Mouse (Mus musculus) liver, embryonic 11.5 days (tissue): ENCODE results near the gene Rfx4. TPM values are rescaled to one million over a fixed set of nuclear protein-coding genes. Genes with fewer than 3 reads are reported as not detected.

ENCODE experiments used
- ATAC-seq: fragments of 200-750 bp; cut with Nextera tagmentation; replicated peaks from 2 replicates; pipeline ENCODE4 v1.8.0; 2017; ENCODE audit warnings: moderate number of reproducible peaks, mild to moderate bottlenecking, moderate TSS enrichment, moderate library complexity; ENCODE audit not compliant: low FRiP score
- DNase-seq: peaks from one replicate; pipeline ENCODE4 v3.0.0-alpha.2; 2017; ENCODE audit warnings: low spot score
- H3K27ac ChIP-seq: fragments of 300-500 bp; sonication (generic); 2 replicates; pipeline ENCODE4 v1.5.1; 2014; ENCODE audit warnings: mild to moderate bottlenecking, low read depth, low read length, control low read depth
- H3K27me3 ChIP-seq: fragments of 300-500 bp; sonication (generic); replicated peaks from 2 replicates; pipeline ENCODE4 v1.6.1; 2014; ENCODE audit warnings: low read length, mixed read lengths; ENCODE audit not compliant: control insufficient read depth, insufficient read depth
- H3K36me3 ChIP-seq: fragments of 300-500 bp; sonication (generic); 2 replicates; pipeline ENCODE4 v1.6.1; 2014; ENCODE audit warnings: mild to moderate bottlenecking, low read length, moderate library complexity, mixed read lengths; ENCODE audit not compliant: control insufficient read depth, insufficient read depth
- H3K4me1 ChIP-seq: fragments of 300-500 bp; sonication (generic); replicated peaks from 2 replicates; pipeline ENCODE4 v1.6.1; 2014; ENCODE audit warnings: low read length, mixed read lengths; ENCODE audit not compliant: control insufficient read depth, insufficient read depth
- H3K4me2 ChIP-seq: fragments of 300-500 bp; sonication (generic); 2 replicates; pipeline ENCODE4 v1.6.1; 2014; ENCODE audit warnings: mild to moderate bottlenecking, control low read depth, moderate library complexity
- H3K4me3 ChIP-seq: fragments of 300-500 bp; sonication (generic); 2 replicates; pipeline ENCODE4 v1.5.1; 2014; ENCODE audit warnings: low read depth, low read length, control low read depth
- H3K9ac ChIP-seq: fragments of 300-500 bp; sonication (generic); 2 replicates; pipeline ENCODE4 v1.6.1; 2014; ENCODE audit warnings: low read depth, low read length, control low read depth
- H3K9me3 ChIP-seq: fragments of 300-500 bp; sonication (generic); 2 replicates; pipeline ENCODE4 v1.6.1; 2016; ENCODE audit warnings: low read length, inconsistent platforms, mixed read lengths; ENCODE audit not compliant: control insufficient read depth
- WGBS: fragments of 180-500 bp; shearing (Covaris S2); extraction: QIAGEN DNeasy Blood & Tissue Kit; methylation state at CpG from one replicate; pipeline ENCODE4 v1.1.7; 2014; 5-methylcytosine and 5-hydroxymethylcytosine counted together
- polyA plus RNA-seq: library from polyadenylated mRNA; unstranded; fragments of >200 nt; fragmentation: Nextera tagmentation; extraction: Ambion mirVana; gene quantifications from 2 replicates; pipeline ENCODE4 v1.2.1, GENCODE M21; 2014

Rfx4 gene
- polyA plus RNA-seq, 1 experiment from 2014 or later = not detected

- ATAC-seq (no peak), DNase-seq (no peak)
- no peaks in the 10 kb centered on the region for H3K4me1 ChIP-seq
- H3K4me2 ChIP-seq = no peak overlapping the region
- H3K9me3 ChIP-seq = no peaks in the 10 kb centered on the region
- 87% methylated on average over 3 of the region's 3 CpGs for WGBS
- H3K36me3 ChIP-seq = no peaks in the 10 kb centered on the region
- H3K4me3 ChIP-seq = no peak overlapping the region
- no peak overlapping the region for H3K27ac ChIP-seq
- no peak overlapping the region for H3K9ac ChIP-seq
- no peaks in the 10 kb centered on the region for H3K27me3 ChIP-seq
These were observed 35.3 kb downstream of the Rfx4 start for GRCm38 (mm10) chr10:84791181-84791580.

GRCm38 (mm10) chr10:84801521-84801920 lies 45.7 kb downstream of the Rfx4 start:
- no peak overlapping the region for H3K4me2 ChIP-seq
- H3K4me3 ChIP-seq = no peak overlapping the region
- ATAC-seq (peak; percentile 64), DNase-seq (no peak)
- H3K9ac ChIP-seq = no peak overlapping the region
- no peak overlapping the region for H3K27ac ChIP-seq
- 32% methylated on average over 6 of the region's 6 CpGs for WGBS
- no peaks in the 10 kb centered on the region for H3K27me3 ChIP-seq
- H3K9me3 ChIP-seq = no peaks in the 10 kb centered on the region
- no peaks in the 10 kb centered on the region for H3K36me3 ChIP-seq
- peaks cover 3% of the 10 kb centered on the region; the same call in 1 of the 2 replicates for H3K4me1 ChIP-seq

GRCm38 (mm10) chr10:84803216-84803844 lies 47.5 kb downstream of the Rfx4 start:
- Histone ChIP-seq H3K4me3 (no peak overlapping the region), H3K27ac (no peak overlapping the region)
- 72% methylated on average over 13 of the region's 13 CpGs for WGBS

GRCm38 (mm10) chr10:84805576-84805975 lies 49.7 kb downstream of the Rfx4 start:
- WGBS = 57% methylated on average over 3 of the region's 3 CpGs
- Histone ChIP-seq H3K27me3 (no peaks in the 10 kb centered on the region), H3K4me2 (no peak overlapping the region), H3K9ac (no peak overlapping the region), H3K36me3 (no peaks in the 10 kb centered on the region), H3K4me1 (peaks cover 3% of the 10 kb centered on the region; the same call in 1 of the 2 replicates), H3K27ac (no peak overlapping the region), H3K4me3 (no peak overlapping the region), H3K9me3 (no peaks in the 10 kb centered on the region)
- DNase-seq (no peak), ATAC-seq (no peak)

More at GRCm38 (mm10) chr10:84803216-84803844, 47.5 kb downstream of the Rfx4 start:
- DNase-seq (no peak), ATAC-seq (no peak)
- Histone ChIP-seq H3K27me3 (no peaks in the 10 kb centered on the region), H3K4me1 (peaks cover 3% of the 10 kb centered on the region; the same call in 1 of the 2 replicates), H3K4me2 (no peak overlapping the region), H3K36me3 (no peaks in the 10 kb centered on the region), H3K9ac (no peak overlapping the region), H3K9me3 (no peaks in the 10 kb centered on the region)

GRCm38 (mm10) chr10:84807206-84807605 lies 51.3 kb downstream of the Rfx4 start:
- DNase-seq (no peak), ATAC-seq (no peak)
- H3K36me3 ChIP-seq = no peaks in the 10 kb centered on the region
- H3K9ac ChIP-seq = no peak overlapping the region
- H3K4me2 ChIP-seq = no peak overlapping the region
- no peaks in the 10 kb centered on the region for H3K4me1 ChIP-seq
- H3K4me3 ChIP-seq = no peak overlapping the region
- H3K9me3 ChIP-seq = no peaks in the 10 kb centered on the region
- H3K27me3 ChIP-seq = no peaks in the 10 kb centered on the region
- 84% methylated on average over 9 of the region's 9 CpGs for WGBS
- H3K27ac ChIP-seq = no peak overlapping the region

GRCm38 (mm10) chr10:84810030-84810849 lies 54.4 kb downstream of the Rfx4 start:
- no peak overlapping the region for H3K9ac ChIP-seq
- no peak overlapping the region for H3K27ac ChIP-seq
- no peaks in the 10 kb centered on the region for H3K9me3 ChIP-seq
- WGBS = 76% methylated on average over 8 of the region's 8 CpGs
- H3K27me3 ChIP-seq = no peaks in the 10 kb centered on the region
- no peaks in the 10 kb centered on the region for H3K36me3 ChIP-seq
- H3K4me2 ChIP-seq = no peak overlapping the region
- ATAC-seq (no peak), DNase-seq (no peak)
- no peak overlapping the region for H3K4me3 ChIP-seq
- H3K4me1 ChIP-seq = no peaks in the 10 kb centered on the region

GRCm38 (mm10) chr10:84811171-84811912 lies 55.5 kb downstream of the Rfx4 start:
- Histone ChIP-seq H3K9me3 (no peaks in the 10 kb centered on the region), H3K4me2 (no peak overlapping the region), H3K4me3 (no peak overlapping the region), H3K27me3 (no peaks in the 10 kb centered on the region), H3K9ac (no peak overlapping the region), H3K4me1 (no peaks in the 10 kb centered on the region), H3K36me3 (no peaks in the 10 kb centered on the region), H3K27ac (no peak overlapping the region)
- 80% methylated on average over 11 of the region's 11 CpGs for WGBS
- DNase-seq (no peak), ATAC-seq (no peak)

- no peak for ATAC-seq
- H3K4me3 ChIP-seq = no peak overlapping the region
- H3K27ac ChIP-seq = no peak overlapping the region
- H3K4me1 ChIP-seq = no peaks in the 10 kb centered on the region
- no peak for DNase-seq
- H3K4me2 ChIP-seq = no peak overlapping the region
- H3K36me3 ChIP-seq = no peaks in the 10 kb centered on the region
- no peak overlapping the region for H3K9ac ChIP-seq
- WGBS = 94% methylated on average over 2 of the region's 2 CpGs
- H3K9me3 ChIP-seq = no peaks in the 10 kb centered on the region
- H3K27me3 ChIP-seq = no peaks in the 10 kb centered on the region
These were observed 56.0 kb downstream of the Rfx4 start for GRCm38 (mm10) chr10:84811913-84812295.
